Mouse (Mus musculus): ENCODE measurements around the gene Bcar3.
A peak's percentile ranks its signal among the peaks of the same experiment; 100 is the strongest.
"Not testable (repeated sequence)": the region's sequence is repeated elsewhere in the genome, so short reads cannot be mapped to it uniquely, and the experiment has no call there.

Gene Bcar3

DNA sequence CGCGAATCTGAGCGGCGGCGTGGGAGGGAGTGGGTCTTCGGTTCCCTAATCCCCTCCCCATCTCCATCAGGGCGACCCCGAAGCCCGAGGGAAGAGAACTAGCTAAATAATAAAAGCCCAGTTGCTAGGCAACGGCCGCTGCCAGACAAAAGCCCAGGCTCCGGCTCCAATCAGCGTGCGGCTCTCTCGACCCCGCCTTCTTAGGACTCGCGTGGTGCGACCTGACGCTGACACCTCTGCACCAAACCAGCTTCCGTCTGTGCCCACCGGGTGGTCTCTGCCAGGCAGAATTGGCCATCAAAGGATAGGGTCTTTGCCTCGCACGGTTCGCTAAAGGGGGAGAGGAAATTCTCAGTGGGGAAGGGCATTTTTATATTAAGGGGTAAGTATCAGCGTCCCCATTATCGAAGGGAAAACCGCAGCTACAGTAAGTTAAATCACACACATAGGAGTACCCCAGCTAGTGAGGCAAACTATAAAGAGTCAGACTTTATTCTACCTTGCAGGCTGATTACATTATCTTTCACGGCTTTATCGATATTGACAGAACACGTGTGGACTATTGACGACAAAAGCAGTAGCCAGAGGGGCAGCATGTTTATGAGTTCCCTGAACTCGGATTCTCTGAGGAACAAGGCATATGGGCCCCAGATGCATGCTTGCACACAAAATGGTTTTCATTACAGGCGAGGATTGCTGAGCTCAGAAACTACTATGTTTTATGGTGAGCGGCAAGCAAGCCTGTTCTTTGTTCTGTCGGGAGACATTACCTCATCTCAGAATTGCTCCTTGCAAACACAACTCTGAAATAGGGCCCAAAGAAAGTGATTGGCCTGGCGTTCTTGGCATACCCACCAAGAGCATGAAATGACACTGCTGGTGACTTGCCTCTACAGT, at the start of gene Bcar3:
Gene Bcar3, plus strand, starts transcription at position 183 of the 897 bp plus-strand sequence.
- DNase-seq (ENCODE audit: low read depth, low spot score) = peak; percentile 97

DNA sequence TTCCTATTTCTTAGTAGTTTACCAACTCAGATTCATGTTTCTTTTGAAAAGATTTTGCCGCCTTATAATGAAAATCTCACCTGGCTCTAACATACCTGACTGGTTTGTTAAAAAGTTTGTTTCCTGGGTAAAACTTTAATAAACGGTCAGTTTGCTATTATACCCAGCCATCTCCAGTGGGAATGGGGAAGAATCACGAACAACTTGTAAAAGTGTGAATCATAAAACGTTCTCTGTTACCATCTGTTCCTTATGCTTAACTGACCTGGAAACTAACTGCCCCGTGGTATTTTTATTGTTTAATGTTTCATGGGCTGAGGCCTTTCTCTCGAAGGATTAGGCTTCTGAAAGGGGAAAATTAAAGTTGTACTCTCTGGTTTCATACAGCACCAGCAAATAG, 49.2 kb upstream of the Bcar3 start:
- no peak for DNase-seq (ENCODE audit: low read depth, low spot score)

DNA sequence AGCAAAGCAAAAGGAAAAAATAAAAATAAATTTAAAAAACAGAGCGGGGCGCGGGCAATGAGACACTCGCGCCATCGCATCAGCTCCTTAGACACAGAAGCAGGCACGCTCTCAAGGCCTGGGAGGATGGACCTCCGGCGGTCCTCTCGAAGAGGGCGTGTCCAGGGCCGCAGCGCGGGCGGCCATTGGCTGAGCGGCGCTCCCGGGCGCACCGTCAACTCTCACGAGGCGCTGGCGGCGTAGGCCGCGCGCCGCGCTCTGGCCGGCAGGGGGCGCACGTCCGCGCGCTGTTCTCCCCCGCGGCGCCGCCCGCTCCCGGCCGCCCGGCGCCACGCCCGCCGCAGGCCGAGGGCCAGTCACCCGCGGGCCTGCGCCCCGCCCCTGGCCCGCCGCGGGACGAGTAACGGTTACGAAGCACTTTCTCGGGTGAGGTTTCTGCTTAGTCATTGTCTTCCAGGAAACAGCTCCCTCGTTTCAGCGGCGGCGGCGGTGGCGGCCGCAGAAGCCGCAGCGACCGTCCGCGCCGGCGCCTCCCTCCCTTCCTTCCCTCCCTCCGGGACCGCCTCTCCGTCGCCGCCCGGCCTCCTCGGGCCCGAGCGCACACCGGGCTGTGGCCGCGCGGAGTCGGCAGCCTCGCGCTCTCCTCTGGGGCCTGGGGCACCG, 48.6 kb upstream of the Bcar3 start, which contains the start of gene Gclm:
Gene Gclm, plus strand, starts transcription at position 343 of the 663 bp plus-strand sequence.
- peak; percentile 93 for DNase-seq (ENCODE audit: low read depth, low spot score)

DNA sequence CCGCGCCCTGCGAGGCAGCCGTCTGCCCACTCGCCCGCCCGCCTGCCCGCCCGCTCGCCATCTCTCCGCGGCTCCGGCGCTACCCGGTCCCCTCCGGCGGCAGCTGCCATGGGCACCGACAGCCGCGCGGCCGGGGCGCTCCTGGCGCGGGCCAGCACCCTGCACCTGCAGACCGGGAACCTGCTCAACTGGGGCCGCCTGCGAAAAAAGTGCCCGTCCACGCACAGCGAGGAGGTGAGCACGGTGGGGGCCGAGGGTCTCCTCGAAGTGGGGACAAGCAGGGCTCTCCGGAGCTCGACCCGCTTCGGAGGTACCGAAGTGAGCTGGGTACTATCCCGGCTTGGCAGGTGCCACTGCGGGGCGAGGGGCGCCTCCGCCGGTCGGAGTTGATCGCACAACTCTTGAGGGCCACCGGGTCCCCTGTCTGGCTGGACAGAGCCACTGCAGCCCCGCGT, 48.0 kb upstream of the Bcar3 start:
- peak; percentile 56 for DNase-seq (ENCODE audit: low read depth, low spot score)

DNA sequence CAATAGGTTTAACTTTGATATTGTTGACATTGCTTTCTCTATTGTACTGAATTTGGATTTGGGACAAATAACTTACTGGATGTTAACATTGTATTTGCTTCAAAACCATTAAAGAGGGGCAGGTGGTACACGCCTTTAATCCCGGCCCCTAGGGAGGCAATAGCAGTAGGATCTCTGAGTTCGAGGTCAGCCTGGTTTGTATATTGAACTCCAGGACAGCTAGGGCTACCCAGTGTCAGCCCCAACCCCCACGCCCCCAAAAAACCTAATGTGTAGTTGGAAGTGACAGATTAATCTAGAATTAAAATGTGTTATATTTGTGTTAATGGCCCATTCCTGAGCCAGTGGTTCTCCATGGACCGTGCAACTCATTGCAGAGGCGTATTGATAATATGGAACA, 47.5 kb upstream of the Bcar3 start:
- DNase-seq (ENCODE audit: low read depth, low spot score) = no peak

DNA sequence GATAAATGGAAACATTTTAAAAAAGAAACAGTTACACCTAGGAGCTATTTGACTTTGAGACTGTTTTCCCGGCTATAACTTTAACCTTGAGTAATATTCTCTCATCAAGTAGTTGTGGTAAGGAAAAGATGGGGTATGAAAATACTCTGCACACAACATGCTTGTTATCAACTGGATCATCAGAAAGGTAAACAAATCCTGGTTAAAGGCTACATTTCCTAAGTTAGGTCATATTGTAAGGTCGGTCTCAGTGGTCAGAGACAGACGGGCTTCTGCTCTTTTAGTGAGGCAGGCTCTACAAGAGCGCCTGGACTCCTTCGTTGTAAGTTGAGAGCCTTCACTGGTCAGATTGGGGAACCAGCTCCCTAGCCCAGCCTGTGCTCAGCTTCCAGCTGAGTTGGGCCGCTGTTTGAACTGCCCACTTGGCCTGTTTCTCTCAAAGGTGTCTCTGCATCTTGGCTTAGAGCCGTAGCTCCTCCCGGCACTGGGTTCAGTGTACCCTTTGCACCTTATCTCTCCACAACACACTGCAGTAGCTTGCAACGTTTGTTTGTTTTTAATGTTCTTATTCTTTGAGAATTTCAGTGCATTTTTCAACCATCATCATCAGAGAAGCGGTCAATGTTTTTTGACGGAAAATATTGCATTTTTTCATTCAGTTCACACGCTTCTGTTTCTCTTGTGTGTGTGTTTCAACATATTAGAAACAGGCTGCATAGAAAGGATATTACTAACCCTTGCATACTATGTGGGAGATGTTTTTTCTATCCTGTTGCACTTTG, 46.8 kb upstream of the Bcar3 start:
- peak; percentile 11 for DNase-seq (ENCODE audit: low read depth, low spot score)

DNA sequence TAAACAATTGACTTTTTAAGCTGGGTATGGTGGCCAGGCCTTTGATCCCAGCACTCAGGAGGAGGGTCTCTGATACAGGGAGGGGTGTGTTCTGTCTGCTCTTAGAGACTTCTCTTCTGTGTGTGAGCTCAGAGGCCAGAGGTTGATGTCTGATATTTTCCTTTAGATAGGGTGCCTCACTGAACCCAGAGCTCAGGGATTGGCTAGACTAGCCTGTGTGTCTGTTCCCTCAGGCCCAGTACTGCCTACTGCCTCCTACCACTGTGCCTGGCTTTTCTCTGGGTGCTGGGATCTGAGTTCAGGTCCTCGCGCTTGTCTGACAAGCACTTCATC, 46.2 kb upstream of the Bcar3 start:
- DNase-seq (ENCODE audit: low read depth, low spot score) = no peak

DNA sequence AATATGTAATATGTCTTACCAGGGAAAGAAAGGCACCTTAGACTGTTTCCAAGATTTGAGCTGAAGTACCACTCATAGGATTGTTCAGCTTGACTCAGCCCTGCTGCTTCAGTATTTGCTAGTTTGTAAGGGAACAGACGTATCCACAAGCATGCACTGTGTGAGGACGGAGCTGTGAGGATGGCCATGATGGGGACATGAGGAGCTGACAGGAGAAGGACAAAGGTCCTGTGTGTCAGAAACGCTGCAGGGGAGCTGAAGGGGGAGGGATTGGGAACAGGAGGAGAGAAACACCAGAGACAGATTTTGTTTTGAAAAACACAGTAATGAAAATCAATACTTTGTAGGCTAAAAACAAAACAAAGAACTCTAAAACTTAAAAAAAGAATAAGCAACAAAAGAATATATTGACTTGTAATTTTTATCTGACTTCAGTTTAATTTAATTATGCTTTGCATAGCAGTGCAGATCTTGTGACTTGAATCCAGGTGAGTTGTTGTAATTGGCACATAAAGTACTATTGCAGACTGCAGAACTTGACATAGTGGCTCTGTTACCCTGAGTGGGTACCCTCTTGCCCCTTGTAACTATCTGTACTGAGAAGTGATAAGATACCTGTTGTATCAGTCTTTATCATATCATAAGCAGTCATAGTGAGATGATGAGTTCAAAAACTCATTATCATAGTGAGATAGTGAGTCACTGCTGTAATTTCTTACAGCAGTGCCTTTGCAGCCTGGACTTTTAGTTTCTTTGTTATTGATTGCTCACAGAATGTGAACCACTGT, 41.3 kb upstream of the Bcar3 start:
- no peak for DNase-seq (ENCODE audit: low read depth, low spot score)

DNA sequence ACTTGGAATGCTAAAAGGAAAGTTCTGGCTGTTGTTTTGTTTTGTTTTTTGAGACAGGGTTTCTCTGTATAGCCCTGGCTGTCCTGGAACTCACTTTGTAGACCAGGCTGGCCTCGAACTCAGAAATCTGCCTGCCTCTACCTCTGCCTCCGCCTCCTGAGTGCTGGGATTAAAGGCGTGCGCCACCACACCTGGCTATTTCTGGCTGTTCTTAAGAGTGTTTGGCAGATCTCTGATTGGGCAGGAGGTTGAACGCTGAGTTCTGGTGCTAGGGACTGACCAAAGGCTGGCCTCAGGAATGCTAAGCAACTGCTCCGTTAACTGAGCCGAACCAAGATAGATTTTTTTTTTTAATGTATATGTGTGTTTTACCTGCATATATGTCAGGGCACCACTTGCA, 39.9 kb upstream of the Bcar3 start:
- not testable (repeated sequence) for DNase-seq (ENCODE audit: low read depth, low spot score)

DNA sequence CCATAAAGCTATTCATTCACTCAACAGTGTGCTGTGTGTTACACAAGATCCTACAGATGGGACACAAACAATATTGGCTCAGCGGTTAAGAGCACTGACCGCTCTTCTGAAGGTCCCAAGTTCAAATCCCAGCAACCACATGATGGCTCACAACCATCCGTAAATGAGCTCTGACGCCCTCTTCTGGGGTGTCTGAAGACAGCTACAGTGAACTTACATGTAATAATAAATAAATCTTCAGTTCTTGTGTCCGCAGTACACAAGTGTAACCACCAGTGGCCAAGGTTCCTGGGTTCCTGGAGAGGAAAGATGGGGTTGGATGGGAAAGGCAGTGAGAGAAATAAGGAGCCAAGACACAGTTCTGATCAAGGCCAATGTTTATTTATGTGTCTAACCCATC, 23.9 kb upstream of the Bcar3 start:
- peak; percentile 63 for DNase-seq (ENCODE audit: low read depth, low spot score)

DNA sequence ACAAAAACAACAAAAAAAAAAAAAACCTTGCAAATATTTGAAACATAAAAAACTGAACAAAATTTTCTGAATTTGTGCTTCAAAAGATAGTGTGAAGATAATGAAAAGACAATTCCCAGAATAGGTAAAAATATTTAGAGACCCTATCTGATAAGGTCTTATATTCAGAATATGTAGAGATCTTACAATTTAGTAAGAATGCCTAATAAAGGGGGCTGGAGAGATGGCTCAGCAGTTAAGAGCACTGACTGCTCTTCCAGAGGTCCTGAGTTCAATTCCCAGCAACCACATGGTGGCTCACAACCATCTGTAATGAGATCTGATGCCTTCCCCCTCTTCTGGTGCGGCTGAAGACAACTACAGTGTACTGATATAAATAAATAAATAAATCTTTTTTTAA, 21.4 kb upstream of the Bcar3 start:
- not testable (repeated sequence) for DNase-seq (ENCODE audit: low read depth, low spot score)

DNA sequence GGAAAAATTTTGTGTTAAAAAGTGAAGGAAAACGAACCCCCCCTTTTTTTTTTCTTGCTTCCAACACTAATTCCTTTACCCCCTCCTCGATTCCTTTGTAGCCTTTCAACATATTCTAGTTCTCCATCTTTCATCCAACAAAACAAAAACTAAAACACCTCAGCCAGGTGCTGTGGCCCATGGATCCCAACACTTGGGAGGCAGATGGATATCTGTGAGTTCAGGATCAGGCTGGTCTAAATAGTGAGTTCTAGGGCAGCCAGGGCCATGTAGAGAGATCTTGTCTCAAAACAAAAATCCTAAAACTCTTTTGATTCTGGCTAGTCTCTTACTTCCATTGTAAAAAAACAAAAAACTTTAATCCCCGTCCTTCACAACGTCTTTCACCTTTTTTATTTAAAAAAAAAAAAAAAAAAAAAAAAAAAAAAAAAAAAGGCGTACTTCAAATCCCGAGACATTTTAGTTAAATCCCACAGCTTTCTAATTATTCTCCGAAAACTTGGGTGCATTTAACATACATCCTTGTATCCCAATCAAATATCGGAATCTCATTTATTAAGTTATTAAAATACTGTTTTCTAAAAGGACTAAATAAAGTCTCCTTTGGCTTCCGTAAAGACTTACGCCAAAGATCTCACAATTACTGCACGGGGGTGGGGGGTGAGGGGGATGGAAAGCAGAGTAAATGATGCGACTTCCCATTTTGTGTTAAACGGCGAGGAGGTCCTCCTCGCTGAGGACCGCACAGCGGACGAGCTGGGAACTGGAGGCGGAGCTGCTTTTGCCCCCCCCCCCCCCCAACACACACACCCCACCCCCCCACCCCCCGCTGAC, 20.3 kb upstream of the Bcar3 start:
- peak; percentile 36 for DNase-seq (ENCODE audit: low read depth, low spot score)

DNA sequence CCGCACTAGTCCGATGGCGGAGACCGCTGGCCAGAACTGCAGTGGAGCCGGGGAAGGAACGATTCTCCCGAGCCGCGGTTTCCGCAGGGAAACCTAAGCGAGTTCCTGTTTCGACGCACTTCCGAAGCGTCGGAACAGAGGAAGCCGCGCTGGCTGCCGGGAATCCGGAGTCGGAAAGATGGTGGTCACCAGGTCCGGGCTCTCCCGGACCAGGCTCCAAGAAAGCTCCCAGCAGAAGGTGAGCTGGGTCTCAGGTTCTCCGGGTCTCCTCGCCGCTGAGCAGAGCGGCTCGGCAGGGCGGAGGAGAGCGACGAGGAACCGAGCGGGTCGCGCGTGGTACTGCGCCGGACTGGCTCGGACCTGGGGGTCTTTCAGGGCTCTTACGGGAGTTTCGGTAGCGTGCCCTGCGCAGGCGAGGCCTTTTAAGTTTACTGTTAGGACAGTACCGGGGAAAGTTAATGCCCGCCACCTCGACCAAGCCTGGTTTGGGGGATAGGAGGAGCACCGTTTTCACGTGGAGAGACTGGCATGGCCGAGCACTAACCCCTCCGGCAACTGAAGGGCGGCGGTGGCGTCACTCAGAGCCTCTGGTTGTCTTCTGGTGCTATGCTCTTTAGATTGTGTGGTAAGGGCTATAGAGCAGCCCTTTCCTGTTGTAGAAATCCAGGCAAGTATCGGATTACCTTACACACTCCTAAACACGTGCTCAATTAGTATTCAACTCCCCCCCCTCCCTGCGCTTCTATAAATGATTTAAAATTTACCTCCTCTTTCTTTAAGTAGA, 19.5 kb upstream of the Bcar3 start, which contains the start of gene Dnttip2:
Gene Dnttip2, plus strand, starts transcription at position 148 of the 784 bp plus-strand sequence.
- DNase-seq (ENCODE audit: low read depth, low spot score) = peak; percentile 97

DNA sequence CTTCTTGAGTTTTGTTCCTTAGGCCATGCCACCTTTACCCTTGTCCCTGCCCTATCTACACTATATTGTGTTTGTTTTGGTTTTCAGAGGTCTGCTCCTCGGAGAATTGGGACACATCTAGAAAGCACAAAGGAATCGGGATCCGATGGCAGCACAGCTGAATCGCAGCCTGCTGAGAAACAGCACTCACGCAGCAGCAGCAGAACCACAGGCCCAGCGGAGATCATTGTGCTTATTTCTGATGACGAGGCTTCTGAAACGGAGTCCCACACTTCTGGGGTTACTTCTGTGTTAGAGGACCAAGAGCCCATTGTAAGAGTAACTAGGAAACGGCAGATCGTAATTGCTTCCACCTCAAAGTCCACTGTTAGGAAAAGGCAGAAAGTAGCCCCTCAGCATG, 18.8 kb upstream of the Bcar3 start:
- DNase-seq (ENCODE audit: low read depth, low spot score) = no peak

DNA sequence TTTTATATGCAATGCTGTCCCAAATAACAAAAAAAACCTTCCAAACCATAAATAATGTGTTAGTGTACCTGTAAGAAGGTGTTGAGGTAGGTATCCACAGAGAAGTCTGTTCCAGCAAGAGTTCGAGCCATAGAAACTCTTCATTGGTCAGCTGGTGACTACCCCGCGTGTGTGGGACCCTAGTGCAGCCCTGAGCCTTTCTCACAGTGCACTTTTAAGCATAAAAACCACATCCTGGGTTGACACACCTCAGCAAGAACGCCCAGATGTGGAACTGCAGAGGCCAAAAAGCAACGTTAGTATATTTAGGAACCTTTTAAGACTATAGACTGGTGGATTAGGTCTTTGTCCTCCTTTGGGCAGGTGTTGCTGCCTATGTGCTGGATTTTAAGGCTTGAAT, 6.7 kb upstream of the Bcar3 start:
- DNase-seq (ENCODE audit: low read depth, low spot score) = no peak

DNA sequence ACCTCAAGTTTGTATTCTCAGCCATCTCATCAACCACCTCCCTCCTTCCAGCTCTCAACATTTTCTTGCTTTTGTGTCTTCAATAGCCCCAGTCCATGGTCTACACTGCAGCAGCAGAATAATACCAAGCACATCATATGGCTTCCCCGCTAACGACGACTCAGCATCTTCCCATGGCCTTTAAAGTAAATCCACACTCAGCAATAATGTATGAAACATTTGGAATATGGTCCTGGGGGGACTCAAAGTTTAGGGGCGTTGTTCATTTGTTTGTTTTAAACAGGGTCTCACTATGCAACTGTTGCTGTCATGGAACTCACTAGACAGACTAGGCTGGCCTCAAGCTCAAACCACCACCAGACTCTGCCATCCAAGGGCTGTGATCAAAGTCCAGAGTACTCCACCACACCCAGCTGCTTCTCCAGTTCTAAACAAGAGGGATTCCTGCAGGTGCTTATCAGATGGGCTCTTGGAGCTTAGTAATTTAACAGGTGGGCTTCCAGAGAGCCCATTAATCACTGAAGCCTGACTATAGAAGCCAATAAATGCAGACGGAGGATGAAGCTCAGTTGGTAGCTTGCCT, 5.2 kb upstream of the Bcar3 start:
- DNase-seq (ENCODE audit: low read depth, low spot score) = no peak

DNA sequence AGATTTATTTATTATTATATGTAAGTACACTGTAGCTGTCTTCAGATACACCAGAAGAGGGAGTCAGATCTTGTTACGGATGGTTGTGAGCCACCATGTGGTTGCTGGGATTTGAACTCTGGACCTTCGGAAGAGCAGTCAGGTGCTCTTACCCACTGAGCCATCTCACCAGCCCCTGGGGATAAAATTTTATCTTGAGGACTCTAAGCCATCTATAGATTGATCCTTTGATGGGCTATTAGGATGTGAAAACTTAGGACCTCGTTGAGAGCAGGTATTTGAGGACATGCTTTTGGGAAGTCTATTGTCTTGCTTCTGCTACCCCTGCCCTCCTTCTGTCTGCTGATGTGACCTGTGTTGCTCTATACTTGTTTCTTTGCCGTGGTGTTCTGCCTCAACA, 4.6 kb upstream of the Bcar3 start:
- DNase-seq (ENCODE audit: low read depth, low spot score) = not testable (repeated sequence)

DNA sequence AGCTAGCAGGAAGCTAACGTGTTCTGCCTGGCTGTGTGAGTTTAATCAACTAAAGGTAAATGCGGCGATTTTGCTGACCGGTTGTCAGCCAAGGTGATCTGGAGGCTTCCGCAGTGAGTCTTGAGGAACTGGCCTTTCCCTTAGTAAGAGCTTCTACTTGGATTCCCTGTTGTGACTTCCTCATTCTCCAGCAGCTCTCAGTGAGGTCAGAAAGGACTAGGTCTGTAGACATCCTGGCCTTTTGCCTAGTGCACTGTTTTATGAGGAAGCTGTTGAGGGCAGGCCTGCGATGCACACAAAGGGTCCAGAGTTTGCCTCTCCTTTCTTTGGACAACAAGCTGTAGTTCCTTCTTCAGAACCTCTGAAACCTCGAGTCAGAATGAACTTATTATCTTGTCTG, 3.2 kb upstream of the Bcar3 start:
- DNase-seq (ENCODE audit: low read depth, low spot score) = no peak

DNA sequence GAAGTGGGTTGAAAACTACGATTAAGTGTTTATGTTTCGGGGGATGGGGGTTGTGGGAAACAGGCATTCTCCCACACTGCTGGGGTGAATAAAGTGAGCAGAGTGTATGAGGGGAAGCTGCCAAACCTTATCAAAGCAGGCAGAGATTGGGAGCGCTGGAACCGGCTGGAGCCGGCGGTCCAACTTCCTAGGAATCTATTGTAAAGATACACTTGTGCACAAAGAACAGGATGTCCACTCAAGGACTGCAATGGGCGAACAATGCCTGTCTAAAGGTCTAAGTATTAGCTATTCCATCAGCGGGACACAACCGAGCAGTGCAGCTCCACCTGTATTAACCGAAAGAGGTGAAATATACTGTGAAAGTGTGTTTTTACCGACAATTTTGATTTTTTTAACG, 2.1 kb upstream of the Bcar3 start:
- no peak for DNase-seq (ENCODE audit: low read depth, low spot score)
